Mouse (Mus musculus): ENCODE measurements around the gene Prkar2a. TPM values are rescaled to one million over a fixed set of nuclear protein-coding genes. Genes with fewer than 3 reads are reported as not detected.
"Not testable (repeated sequence)": the region's sequence is repeated elsewhere in the genome, so short reads cannot be mapped to it uniquely, and the experiment has no call there.

Gene Prkar2a
- 9.5 and 10.6 TPM in 2 replicates for polyA plus RNA-seq (2015; fragmentation: Nextera tagmentation; extraction: Ambion mirVana)

GRCm38 (mm10) chr9:108689106-108689505, at the start of gene Prkar2a:
TSS of gene Prkar2a (plus strand) at chr9:108689314.
- ATAC-seq (ENCODE audit: low read depth) (no peak), DNase-seq (no peak)
- peaks cover 40% of the 10 kb centered on the region for H3K27me3 ChIP-seq
- no peak within 1 kb of the TSS for H3K4me2 ChIP-seq
- no peaks in the 10 kb centered on the region for H3K9me3 ChIP-seq (replicated peaks)
- WGBS (ENCODE audit: insufficient replicate concordance) = 78% methylated on average over 1 of the region's 1 CpGs
- H3K4me1 ChIP-seq (replicated peaks) = peaks cover 48% of the 10 kb centered on the region
- H3K9ac ChIP-seq = no peak within 1 kb of the TSS
- H3K27ac ChIP-seq = peak within 1 kb of the TSS; percentile 47; the same call in 1 of the 2 replicates
- no peak within 1 kb of the TSS for H3K4me3 ChIP-seq (replicated peaks)
- no peaks in the 10 kb centered on the region for H3K36me3 ChIP-seq

- peaks cover 28% of the 10 kb centered on the region for H3K4me1 ChIP-seq (replicated peaks)
- H3K4me3 ChIP-seq (replicated peaks) = no peak overlapping the region
- H3K36me3 ChIP-seq = peaks cover 61% of the 10 kb centered on the region
- H3K9me3 ChIP-seq (replicated peaks) = no peaks in the 10 kb centered on the region
- H3K27me3 ChIP-seq = no peaks in the 10 kb centered on the region
- no peak overlapping the region for H3K27ac ChIP-seq
- no peak overlapping the region for H3K9ac ChIP-seq
- no peak overlapping the region for H3K4me2 ChIP-seq
- no peak for ATAC-seq (ENCODE audit: low read depth)
- 60% methylated on average over 2 of the region's 2 CpGs for WGBS (ENCODE audit: insufficient replicate concordance)
- DNase-seq = no peak
Measured at GRCm38 (mm10) chr9:108639825-108640224, 49.3 kb upstream of the Prkar2a start.

- no peak for ATAC-seq (ENCODE audit: low read depth)
- Histone ChIP-seq H3K4me3 (replicated peaks) (peak overlapping the region; percentile 99), H3K27me3 (no peaks in the 10 kb centered on the region), H3K27ac (peak overlapping the region; percentile 95), H3K4me1 (replicated peaks) (peaks cover 39% of the 10 kb centered on the region), H3K9me3 (replicated peaks) (no peaks in the 10 kb centered on the region), H3K4me2 (peak overlapping the region; percentile 92), H3K9ac (peak overlapping the region; percentile 96), H3K36me3 (peaks cover 19% of the 10 kb centered on the region)
- peak; percentile 22 for DNase-seq
- WGBS (ENCODE audit: insufficient replicate concordance) = 16% methylated on average over 10 of the region's 10 CpGs
Measured at GRCm38 (mm10) chr9:108648166-108648565, 40.9 kb upstream of the Prkar2a start.

GRCm38 (mm10) chr9:108648611-108649560, 40.2 kb upstream of the Prkar2a start, which contains the start of gene Arih2:
TSS of gene Arih2 (minus strand) at chr9:108649386.
- DNase-seq (peak; percentile 85), ATAC-seq (ENCODE audit: low read depth) (peak; percentile 95)
- H3K36me3 ChIP-seq = peaks cover 15% of the 10 kb centered on the region
- H3K9ac ChIP-seq = peak within 1 kb of the TSS; percentile 96
- no peaks in the 10 kb centered on the region for H3K27me3 ChIP-seq
- peaks cover 38% of the 10 kb centered on the region for H3K4me1 ChIP-seq (replicated peaks)
- peak within 1 kb of the TSS; percentile 99 for H3K4me3 ChIP-seq (replicated peaks)
- under 1% methylated on average over 110 of the region's 112 CpGs for WGBS (ENCODE audit: insufficient replicate concordance)
- peak within 1 kb of the TSS; percentile 92 for H3K4me2 ChIP-seq
- no peaks in the 10 kb centered on the region for H3K9me3 ChIP-seq (replicated peaks)
- H3K27ac ChIP-seq = peak within 1 kb of the TSS; percentile 95

- Histone ChIP-seq H3K27me3 (no peaks in the 10 kb centered on the region), H3K27ac (peak overlapping the region; percentile 95), H3K9ac (peak overlapping the region; percentile 96), H3K4me2 (peak overlapping the region; percentile 92), H3K9me3 (replicated peaks) (no peaks in the 10 kb centered on the region), H3K36me3 (peaks cover 10% of the 10 kb centered on the region), H3K4me1 (replicated peaks) (peaks cover 42% of the 10 kb centered on the region), H3K4me3 (replicated peaks) (peak overlapping the region; percentile 99)
- WGBS (ENCODE audit: insufficient replicate concordance) = 13% methylated on average over 29 of the region's 29 CpGs
- DNase-seq (no peak), ATAC-seq (ENCODE audit: low read depth) (peak; percentile 10; the same call in 1 of the 2 replicates)
Measured at GRCm38 (mm10) chr9:108649561-108650440, 39.3 kb upstream of the Prkar2a start.

- no peaks in the 10 kb centered on the region for H3K27me3 ChIP-seq
- peak; percentile 28 for DNase-seq
- peak overlapping the region; percentile 30; the same call in 1 of the 2 replicates for H3K4me2 ChIP-seq
- H3K4me1 ChIP-seq (replicated peaks) = peaks cover 23% of the 10 kb centered on the region
- 66% methylated on average over 10 of the region's 10 CpGs for WGBS (ENCODE audit: insufficient replicate concordance)
- H3K9me3 ChIP-seq (replicated peaks) = no peaks in the 10 kb centered on the region
- no peak for ATAC-seq (ENCODE audit: low read depth)
- H3K9ac ChIP-seq = peak overlapping the region; percentile 18; the same call in 1 of the 2 replicates
- H3K36me3 ChIP-seq = no peaks in the 10 kb centered on the region
- H3K27ac ChIP-seq = peak overlapping the region; percentile 34
- H3K4me3 ChIP-seq (replicated peaks) = no peak overlapping the region
Measured at GRCm38 (mm10) chr9:108654566-108655464, 34.3 kb upstream of the Prkar2a start.

- DNase-seq; H3K27ac ChIP-seq; H3K9ac ChIP-seq; ATAC-seq (ENCODE audit: low read depth); H3K4me3 ChIP-seq (replicated peaks); H3K4me2 ChIP-seq; H3K27me3 ChIP-seq; H3K9me3 ChIP-seq (replicated peaks); H3K36me3 ChIP-seq: not testable (repeated sequence)
- H3K4me1 ChIP-seq (replicated peaks) = peaks cover 14% of the 10 kb centered on the region
- 57% methylated on average over 7 of the region's 7 CpGs for WGBS (ENCODE audit: insufficient replicate concordance)
Measured at GRCm38 (mm10) chr9:108655865-108656264, 33.2 kb upstream of the Prkar2a start.

- 2% methylated on average over 35 of the region's 37 CpGs for WGBS (ENCODE audit: insufficient replicate concordance)
- ATAC-seq (ENCODE audit: low read depth) (peak; percentile 95), DNase-seq (peak; percentile 87)
- Histone ChIP-seq H3K9me3 (replicated peaks) (no peaks in the 10 kb centered on the region), H3K27ac (peak within 1 kb of the TSS; percentile 56; the same call in 1 of the 2 replicates), H3K4me3 (replicated peaks) (peak within 1 kb of the TSS; percentile 73), H3K4me2 (peak within 1 kb of the TSS; percentile 83), H3K36me3 (no peaks in the 10 kb centered on the region), H3K27me3 (no peaks in the 10 kb centered on the region), H3K4me1 (replicated peaks) (peaks cover 24% of the 10 kb centered on the region), H3K9ac (peak within 1 kb of the TSS; percentile 79)
Measured at GRCm38 (mm10) chr9:108661677-108662612, 27.2 kb upstream of the Prkar2a start, which contains the start of gene Slc25a20. TSS of gene Slc25a20 (plus strand) at chr9:108662088.

- Histone ChIP-seq H3K4me1 (replicated peaks) (peaks cover 24% of the 10 kb centered on the region), H3K27ac (no peak overlapping the region), H3K9me3 (replicated peaks) (no peaks in the 10 kb centered on the region), H3K27me3 (no peaks in the 10 kb centered on the region), H3K36me3 (no peaks in the 10 kb centered on the region), H3K4me3 (replicated peaks) (peak overlapping the region; percentile 73), H3K4me2 (peak overlapping the region; percentile 83), H3K9ac (peak overlapping the region; percentile 79)
- DNase-seq = no peak
- WGBS (ENCODE audit: insufficient replicate concordance) = 32% methylated on average over 6 of the region's 6 CpGs
- no peak for ATAC-seq (ENCODE audit: low read depth)
Measured at GRCm38 (mm10) chr9:108662660-108663059, 26.5 kb upstream of the Prkar2a start.
